Mouse (Mus musculus) intestine, embryonic 16.5 days (tissue): ENCODE results near the gene Ccdc54. TPM values are rescaled to one million over a fixed set of nuclear protein-coding genes. Genes with fewer than 3 reads are reported as not detected.

ENCODE experiments used
- ATAC-seq: fragments of 200-750 bp; cut with Nextera tagmentation; 2 replicates; pipeline ENCODE4 v1.8.0; 2017; ENCODE audit warnings: moderate TSS enrichment, moderate library complexity
- H3K27ac ChIP-seq: fragments of 300-500 bp; sonication (generic); 2 replicates; pipeline ENCODE4 v1.5.1; 2014; ENCODE audit warnings: mild to moderate bottlenecking, low read length
- H3K27me3 ChIP-seq: fragments of 300-500 bp; sonication (generic); replicated peaks from 2 replicates; pipeline ENCODE4 v1.6.1; 2014; ENCODE audit warnings: low read length, control low read depth, mixed read lengths; ENCODE audit not compliant: control insufficient read depth, insufficient read depth
- H3K36me3 ChIP-seq: fragments of 300-500 bp; sonication (generic); 2 replicates; pipeline ENCODE4 v1.6.1; 2014; ENCODE audit warnings: low read length, control low read depth; ENCODE audit not compliant: control insufficient read depth, insufficient read depth
- H3K4me1 ChIP-seq: fragments of 300-500 bp; sonication (generic); 2 replicates; pipeline ENCODE4 v1.6.1; 2014; ENCODE audit warnings: low read length, control low read depth, mixed read lengths; ENCODE audit not compliant: control insufficient read depth, insufficient read depth
- H3K4me2 ChIP-seq: fragments of 300-500 bp; sonication (generic); 2 replicates; pipeline ENCODE4 v1.6.1; 2014; ENCODE audit warnings: low read depth, low read length, control low read depth
- H3K4me3 ChIP-seq: fragments of 300-500 bp; sonication (generic); 2 replicates; pipeline ENCODE4 v1.5.1; 2014; ENCODE audit warnings: mild to moderate bottlenecking, low read length
- H3K9ac ChIP-seq: fragments of 300-500 bp; sonication (generic); 2 replicates; pipeline ENCODE4 v1.6.1; 2014; ENCODE audit warnings: low read depth, low read length
- H3K9me3 ChIP-seq: fragments of 300-500 bp; sonication (generic); 2 replicates; pipeline ENCODE4 v1.6.1; 2016; ENCODE audit warnings: low read length, control low read depth; ENCODE audit not compliant: control insufficient read depth
- WGBS: fragments of 180-500 bp; shearing (Covaris S2); extraction: QIAGEN DNeasy Blood & Tissue Kit; methylation state at CpG from one replicate; pipeline ENCODE4 v1.1.7; 2014; 5-methylcytosine and 5-hydroxymethylcytosine counted together
- polyA plus RNA-seq: library from polyadenylated mRNA; unstranded; fragments of >200 nt; fragmentation: Nextera tagmentation; extraction: Ambion mirVana; gene quantifications from 2 replicates; pipeline ENCODE4 v1.2.1, GENCODE M21; 2015

Gene Ccdc54
- polyA plus RNA-seq, 1 experiment from 2014 or later, result not detected

GRCm38 (mm10) chr16:50551871-50552528 lies 39.0 kb downstream of the Ccdc54 start:
- H3K27ac ChIP-seq, result no peak overlapping the region
- H3K4me2 ChIP-seq, result no peak overlapping the region
- 70% methylated on average over 7 of the region's 7 CpGs for WGBS
- H3K9ac ChIP-seq, result no peak overlapping the region
- no peak overlapping the region for H3K4me3 ChIP-seq
- H3K36me3 ChIP-seq, result no peaks in the 10 kb centered on the region
- H3K27me3 ChIP-seq, result no peaks in the 10 kb centered on the region
- no peaks in the 10 kb centered on the region for H3K4me1 ChIP-seq
- no peak for ATAC-seq
- no peaks in the 10 kb centered on the region for H3K9me3 ChIP-seq

GRCm38 (mm10) chr16:50550927-50551326 lies 40.0 kb downstream of the Ccdc54 start:
- no peak for ATAC-seq
- Histone ChIP-seq H3K9me3 (no peaks in the 10 kb centered on the region), H3K27me3 (no peaks in the 10 kb centered on the region), H3K36me3 (no peaks in the 10 kb centered on the region), H3K4me2 (no peak overlapping the region), H3K27ac (no peak overlapping the region), H3K4me3 (no peak overlapping the region), H3K4me1 (no peaks in the 10 kb centered on the region), H3K9ac (no peak overlapping the region)
- WGBS, result 85% methylated on average over 5 of the region's 5 CpGs

- H3K9me3 ChIP-seq, result no peaks in the 10 kb centered on the region
- no peak for ATAC-seq
- H3K36me3 ChIP-seq, result no peaks in the 10 kb centered on the region
- H3K4me3 ChIP-seq, result no peak overlapping the region
- WGBS, result 65% methylated on average over 5 of the region's 5 CpGs
- no peak overlapping the region for H3K4me2 ChIP-seq
- no peaks in the 10 kb centered on the region for H3K27me3 ChIP-seq
- H3K9ac ChIP-seq, result no peak overlapping the region
- no peaks in the 10 kb centered on the region for H3K4me1 ChIP-seq
- no peak overlapping the region for H3K27ac ChIP-seq
Measured at GRCm38 (mm10) chr16:50542554-50543333, 48.2 kb downstream of the Ccdc54 start.

Other genes starting within 250 kb of the Ccdc54 start
- 28.8 and 30.7 TPM in 2 replicates for gene Bbx, start 158.8 kb downstream of the Ccdc54 start, polyA plus RNA-seq